Mouse (Mus musculus) c-Kit-positive CD71-negative TER-119-negative erythroid progenitor cells, embryonic 14.5 days (primary cell): ENCODE results near the gene Ankrd36.
"Not testable (repeated sequence)": the region's sequence is repeated elsewhere in the genome, so short reads cannot be mapped to it uniquely, and the experiment has no call there.

ENCODE experiments used
- DNase-seq: peaks from one replicate; pipeline ENCODE4 v3.0.0-alpha.2; 2013; ENCODE audit warnings: low read depth

Gene Ankrd36

GRCm38 (mm10) chr11:5569474-5569873, at the start of gene Ankrd36:
Ankrd36 (plus strand) TSS chr11:5569684.
- no peak for DNase-seq

- DNase-seq: peak; percentile 85
These were observed 48.8 kb upstream of the Ankrd36 start, which contains the start of gene Xbp1 for GRCm38 (mm10) chr11:5520412-5521265. Xbp1 (plus strand) TSS chr11:5520659.

- no peak for DNase-seq
These were observed 48.3 kb upstream of the Ankrd36 start for GRCm38 (mm10) chr11:5521266-5521515.

- DNase-seq: peak; percentile 69
These were observed 47.8 kb upstream of the Ankrd36 start for GRCm38 (mm10) chr11:5521516-5522291.

DNA sequence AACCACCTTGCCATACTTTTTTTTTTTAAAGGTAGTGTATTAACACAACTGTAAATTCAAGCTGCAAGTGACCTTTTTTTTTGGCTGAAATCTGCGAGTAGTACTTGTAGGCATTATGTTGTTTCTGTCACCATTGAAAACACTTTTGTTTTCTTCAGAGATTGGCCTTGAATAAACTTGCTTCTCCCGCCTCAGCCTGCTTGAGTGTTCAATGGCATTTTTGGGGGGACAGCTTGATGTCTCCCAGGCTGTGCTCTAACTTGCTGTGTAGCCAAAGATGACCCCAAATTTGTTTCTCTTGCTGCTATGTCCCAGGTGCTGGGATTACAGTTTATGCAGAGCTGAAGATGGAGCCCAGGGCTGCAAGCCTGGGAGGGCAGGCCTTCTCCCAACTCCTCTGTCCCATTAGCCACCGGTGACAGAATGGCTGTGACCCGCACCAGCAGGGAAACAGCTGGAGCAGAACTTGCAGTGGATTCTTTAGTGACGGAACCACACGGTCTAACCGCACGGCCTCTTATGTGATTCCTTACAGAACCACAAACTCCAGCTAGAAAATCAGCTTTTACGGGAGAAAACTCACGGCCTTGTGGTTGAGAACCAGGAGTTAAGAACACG, 46.6 kb upstream of the Ankrd36 start:
- no peak for DNase-seq

DNA sequence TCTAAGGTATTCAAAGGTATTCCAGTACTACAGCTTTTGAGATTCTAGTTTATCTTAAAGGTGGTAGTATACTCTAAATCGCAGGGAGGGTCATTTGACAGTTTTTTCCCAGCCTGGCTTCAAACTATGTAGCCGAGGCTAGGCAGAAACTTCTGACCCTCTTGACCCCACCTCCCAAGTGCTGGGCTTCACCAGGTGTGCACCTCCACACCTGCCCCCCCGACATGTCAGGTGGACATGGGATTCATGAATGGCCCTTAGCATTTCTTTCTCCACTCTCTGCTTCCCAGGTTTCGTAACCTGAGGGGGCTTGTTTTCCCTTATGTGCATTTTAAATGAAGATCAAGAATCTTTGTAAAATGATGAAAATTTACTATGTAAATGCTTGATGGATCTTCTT, 44.1 kb upstream of the Ankrd36 start:
- DNase-seq: no peak

DNA sequence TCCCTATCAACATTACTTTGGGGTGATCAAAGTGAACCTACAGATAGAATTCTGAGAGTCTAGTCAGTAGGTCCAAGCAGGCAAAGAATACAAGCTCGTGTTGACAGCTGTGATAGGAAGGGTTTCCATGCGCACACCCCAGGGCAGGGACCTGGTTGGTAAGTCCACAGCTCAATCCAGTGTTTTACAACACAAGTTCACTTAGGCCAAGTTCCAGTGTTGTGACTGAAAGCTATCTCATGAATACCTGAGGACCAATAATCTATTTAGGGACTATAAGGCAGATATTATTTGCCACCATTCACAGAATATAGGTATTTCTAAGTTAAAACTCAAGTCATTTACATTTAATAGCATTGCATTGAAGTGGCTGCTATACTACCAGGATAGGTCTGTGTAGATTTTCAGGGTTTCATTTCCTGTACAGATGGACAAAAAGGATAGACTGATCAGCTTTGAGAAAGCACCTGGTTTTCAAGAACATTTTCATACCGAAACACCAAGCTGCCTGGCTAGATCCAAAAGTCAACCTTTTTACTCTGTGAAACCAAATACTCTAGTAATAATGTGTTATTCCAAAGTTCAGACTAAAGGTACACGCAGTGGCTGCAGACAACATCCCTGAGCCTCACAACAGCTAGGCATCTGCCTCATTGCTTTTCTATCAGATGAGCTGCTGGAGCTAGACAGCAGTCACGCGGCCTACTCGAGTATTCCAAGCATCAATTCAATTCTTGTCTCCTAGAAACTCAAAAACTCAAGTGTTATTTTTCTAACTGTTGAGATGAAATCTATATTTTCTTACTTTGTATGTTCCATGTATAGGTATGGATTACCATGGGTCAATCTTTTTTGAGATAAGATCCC, 42.7 kb upstream of the Ankrd36 start:
- no peak for DNase-seq

GRCm38 (mm10) chr11:5527865-5528523, 41.5 kb upstream of the Ankrd36 start:
- no peak for DNase-seq

GRCm38 (mm10) chr11:5528841-5529240, 40.6 kb upstream of the Ankrd36 start:
- DNase-seq: no peak

DNA sequence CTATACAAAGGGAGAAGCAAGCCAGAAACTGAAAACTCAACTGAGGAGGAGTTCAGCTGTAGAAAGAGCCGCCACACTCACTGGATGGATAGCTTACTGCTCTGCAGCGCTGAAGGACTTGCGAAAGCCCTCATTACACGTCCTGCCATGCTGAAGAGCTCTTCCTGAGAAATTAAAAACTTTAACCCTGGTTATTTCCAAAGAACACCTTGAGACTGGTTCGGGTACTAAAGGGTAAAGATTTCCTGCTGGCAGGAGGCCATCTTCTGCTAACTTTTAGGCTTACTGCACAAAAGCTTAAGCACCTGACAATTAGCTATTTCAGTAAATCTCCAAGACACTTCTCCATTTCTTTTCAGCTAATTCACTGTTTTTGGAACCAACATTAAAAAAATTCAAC, 39.3 kb upstream of the Ankrd36 start:
- no peak for DNase-seq

GRCm38 (mm10) chr11:5530717-5531116, 38.8 kb upstream of the Ankrd36 start:
- no peak for DNase-seq

DNA sequence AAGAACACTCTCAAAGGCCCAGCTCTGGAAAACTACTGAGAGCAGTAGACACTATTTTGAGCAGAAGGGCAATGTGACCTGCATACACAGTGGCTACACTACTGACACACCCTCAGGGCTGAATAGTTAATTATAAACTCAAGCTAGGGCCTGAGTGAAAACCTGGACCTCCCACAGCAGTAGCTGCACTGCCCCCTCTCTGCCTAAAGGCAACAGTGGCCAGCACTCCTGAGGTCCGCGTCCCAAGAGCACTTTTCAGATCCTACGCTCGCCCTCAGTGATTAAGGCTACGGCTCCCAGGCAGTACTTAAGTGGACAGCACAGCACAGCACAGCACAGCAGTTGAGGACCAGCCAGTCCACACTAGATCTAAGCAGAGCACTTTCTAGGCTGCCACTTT, 36.4 kb upstream of the Ankrd36 start:
- DNase-seq: no peak

DNA sequence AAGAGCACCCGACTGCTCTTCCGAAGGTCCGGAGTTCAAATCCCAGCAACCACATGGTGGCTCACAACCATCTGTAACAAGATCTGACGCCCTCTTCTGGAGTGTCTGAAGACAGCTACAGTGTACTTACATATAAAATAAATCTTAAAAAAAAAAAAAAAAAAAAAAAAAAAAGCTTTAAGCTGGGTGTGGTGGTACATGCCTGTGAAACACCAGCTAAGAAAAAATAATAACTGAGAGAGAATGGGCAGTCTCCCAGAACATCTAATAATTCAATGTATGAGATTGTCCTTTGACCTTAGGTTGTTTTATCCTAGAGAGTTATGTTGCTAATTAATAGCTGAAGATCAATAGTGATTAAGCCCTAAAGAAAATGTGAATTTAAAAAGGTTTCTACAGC, 32.0 kb upstream of the Ankrd36 start:
- DNase-seq: not testable (repeated sequence)

- DNase-seq: no peak
These were observed 29.2 kb upstream of the Ankrd36 start for GRCm38 (mm10) chr11:5540331-5540730.

GRCm38 (mm10) chr11:5541230-5541798, 28.2 kb upstream of the Ankrd36 start:
- peak; percentile 50 for DNase-seq

DNA sequence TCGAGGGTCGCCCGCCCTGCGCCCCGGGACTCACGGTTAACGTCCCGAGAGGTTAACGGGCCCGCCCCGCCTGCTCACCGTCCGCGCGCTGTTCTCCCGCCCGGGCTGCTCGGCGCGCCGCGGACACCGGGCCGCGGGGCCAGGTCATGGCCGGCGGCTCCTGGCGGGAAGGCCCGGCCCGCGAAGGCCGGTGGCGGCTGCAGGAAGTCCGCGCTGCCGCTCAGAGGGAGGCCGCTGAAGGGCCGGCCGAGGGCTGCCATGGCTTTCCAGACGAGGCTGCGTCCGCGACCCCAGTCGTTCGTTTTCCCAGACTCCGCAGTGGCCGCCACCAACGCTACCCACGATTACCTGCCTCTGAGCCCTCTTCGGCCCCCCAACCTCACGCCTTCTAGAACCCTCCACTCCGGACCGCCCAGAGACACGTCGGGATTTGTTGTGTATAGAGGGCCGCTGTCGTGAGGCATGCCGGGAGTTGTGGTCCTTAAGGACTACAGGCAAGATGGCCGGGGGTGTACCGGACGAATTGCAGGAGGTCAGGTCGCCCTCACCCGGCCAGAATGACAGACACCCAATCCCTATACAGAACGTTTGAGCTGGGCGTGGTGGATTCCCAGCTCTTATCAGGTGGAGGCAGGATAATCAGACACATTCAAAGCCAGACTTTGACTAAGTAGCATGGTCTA, 27.5 kb upstream of the Ankrd36 start, which contains the start of gene Ccdc117:
Gene Ccdc117, minus strand, starts transcription at position 389 of the 683 bp plus-strand sequence.
- peak; percentile 84 for DNase-seq

DNA sequence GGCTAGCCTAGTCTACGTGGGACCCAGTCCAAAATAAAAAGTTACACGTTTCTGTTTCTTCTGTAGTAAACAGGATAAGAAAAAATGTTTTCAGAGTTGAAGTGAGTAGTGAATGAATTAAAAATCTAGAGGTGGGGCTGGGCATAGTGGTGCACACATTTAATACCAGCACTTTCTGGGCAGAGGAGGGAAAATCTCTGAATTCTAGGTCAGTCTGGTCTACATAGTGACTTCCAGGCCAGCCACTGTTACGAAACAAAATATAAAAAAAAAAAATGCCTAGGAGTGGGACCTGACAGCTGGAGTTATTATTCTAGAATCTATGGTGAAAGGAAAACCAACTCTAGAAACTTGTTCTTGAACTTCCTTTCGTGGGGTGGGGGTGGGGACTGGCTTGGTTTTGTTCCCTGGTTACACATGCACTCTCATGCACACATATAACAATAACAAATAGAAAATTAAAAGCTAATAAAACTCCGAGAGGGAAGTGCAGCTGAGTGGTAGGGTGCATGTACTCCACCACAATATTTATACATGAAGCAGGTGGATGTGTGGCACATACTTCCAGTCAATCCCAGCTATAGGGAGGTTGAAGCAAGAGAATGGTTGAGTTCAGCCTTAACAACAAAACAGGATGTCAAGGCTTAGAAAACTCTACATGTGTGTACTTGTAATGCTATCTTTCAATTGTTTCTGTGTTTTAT, 26.9 kb upstream of the Ankrd36 start:
- no peak for DNase-seq

DNA sequence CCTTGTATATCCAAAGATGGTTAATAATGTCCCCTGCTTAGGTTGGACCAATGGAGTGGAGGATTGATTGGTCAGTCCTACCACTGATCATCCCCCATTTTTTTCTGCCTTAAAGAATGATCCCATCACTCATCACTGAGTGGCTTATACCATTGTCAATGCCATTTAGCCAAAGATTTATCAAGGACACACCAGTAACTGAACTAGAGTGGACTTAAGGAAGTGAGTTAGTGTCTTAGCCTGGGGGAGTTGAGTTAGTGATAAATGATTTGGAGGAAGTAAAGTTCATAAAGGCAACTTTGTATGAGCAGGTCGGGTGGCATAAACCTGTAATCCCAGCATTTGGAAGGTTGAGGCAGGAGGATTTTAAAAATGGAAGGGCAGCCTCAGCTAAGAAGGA, 26.2 kb upstream of the Ankrd36 start:
- DNase-seq: no peak

GRCm38 (mm10) chr11:5544709-5545108, 24.8 kb upstream of the Ankrd36 start:
- not testable (repeated sequence) for DNase-seq

GRCm38 (mm10) chr11:5545457-5545856, 24.0 kb upstream of the Ankrd36 start:
- DNase-seq: no peak
